Mouse (Mus musculus) intestine, embryonic 14.5 days (tissue): ENCODE data around the gene Lst1. TPM values are rescaled to one million over a fixed set of nuclear protein-coding genes. Genes with fewer than 3 reads are reported as not detected.

Experiments
- ATAC-seq: fragments of 200-750 bp; cut with Nextera tagmentation; replicated peaks from 2 replicates; pipeline ENCODE4 v1.8.0; 2017; ENCODE audit warnings: low read depth, moderate number of reproducible peaks, moderate TSS enrichment, moderate library complexity; ENCODE audit not compliant: low FRiP score, low TSS enrichment
- DNase-seq: peaks from one replicate; pipeline ENCODE4 v3.0.0-alpha.2; 2018; ENCODE audit warnings: low spot score
- H3K27ac ChIP-seq: fragments of 300-500 bp; sonication (generic); 2 replicates; pipeline ENCODE4 v1.5.1; 2014; ENCODE audit warnings: low read depth, mild to moderate bottlenecking, control low read depth
- H3K27me3 ChIP-seq: fragments of 300-500 bp; sonication (generic); replicated peaks from 2 replicates; pipeline ENCODE4 v1.6.1; 2014; ENCODE audit warnings: low read length, control low read depth; ENCODE audit not compliant: control insufficient read depth, insufficient read depth
- H3K36me3 ChIP-seq: fragments of 300-500 bp; sonication (generic); 2 replicates; pipeline ENCODE4 v1.6.1; 2014; ENCODE audit warnings: low read length, control low read depth; ENCODE audit not compliant: control insufficient read depth, insufficient read depth
- H3K4me1 ChIP-seq: fragments of 300-500 bp; sonication (generic); replicated peaks from 2 replicates; pipeline ENCODE4 v1.6.1; 2014; ENCODE audit warnings: low read length, control low read depth, mixed read lengths; ENCODE audit not compliant: control insufficient read depth, insufficient read depth
- H3K4me2 ChIP-seq: fragments of 300-500 bp; sonication (generic); 2 replicates; pipeline ENCODE4 v1.6.1; 2014; ENCODE audit warnings: low read length
- H3K4me3 ChIP-seq: fragments of 300-500 bp; sonication (generic); 2 replicates; pipeline ENCODE4 v1.5.1; 2014; ENCODE audit warnings: low read depth, low read length, control low read depth, mixed read lengths
- H3K9ac ChIP-seq: fragments of 300-500 bp; sonication (generic); 2 replicates; pipeline ENCODE4 v1.6.1; 2014; ENCODE audit warnings: mild to moderate bottlenecking, low read length
- H3K9me3 ChIP-seq: fragments of 300-500 bp; sonication (generic); 2 replicates; pipeline ENCODE4 v1.6.1; 2016; ENCODE audit warnings: low read length, control low read depth; ENCODE audit not compliant: control insufficient read depth
- WGBS: fragments of 180-500 bp; shearing (Covaris S2); extraction: QIAGEN DNeasy Blood & Tissue Kit; methylation state at CpG from one replicate; pipeline ENCODE4 v1.1.7; 2014; 5-methylcytosine and 5-hydroxymethylcytosine counted together
- polyA plus RNA-seq: library from polyadenylated mRNA; unstranded; fragments of >200 nt; fragmentation: Nextera tagmentation; extraction: Ambion mirVana; gene quantifications from 2 replicates; pipeline ENCODE4 v1.2.1, GENCODE M21; 2014

Lst1 gene
- polyA plus RNA-seq, 1 experiment from 2014 or later = 19.1 TPM

DNA sequence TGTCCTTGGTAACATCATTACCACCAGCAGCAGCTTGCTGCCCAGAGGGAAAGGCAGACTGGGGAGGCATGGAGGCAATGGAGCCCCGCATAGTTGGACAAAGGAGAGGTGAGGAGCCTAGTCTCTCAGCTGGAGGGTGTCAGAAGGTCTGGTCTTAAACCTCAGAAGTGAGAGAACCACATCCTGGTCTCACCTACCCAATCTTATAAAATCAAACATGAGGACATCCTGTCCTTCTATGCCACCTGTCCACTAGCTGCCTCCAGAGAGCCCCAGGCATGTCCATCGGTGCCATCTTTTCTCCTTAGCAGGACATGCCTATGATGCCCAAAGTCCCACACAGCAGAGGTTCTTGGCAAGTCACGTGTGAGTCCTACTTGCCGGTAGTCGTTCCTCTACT lies 8.1 kb downstream of the Lst1 start:
- H3K27ac ChIP-seq = no peak overlapping the region
- H3K4me1 ChIP-seq = no peaks in the 10 kb centered on the region
- no peak overlapping the region for H3K9ac ChIP-seq
- DNase-seq (no peak), ATAC-seq (no peak)
- no peaks in the 10 kb centered on the region for H3K9me3 ChIP-seq
- H3K4me2 ChIP-seq = no peak overlapping the region
- no peaks in the 10 kb centered on the region for H3K36me3 ChIP-seq
- no peaks in the 10 kb centered on the region for H3K27me3 ChIP-seq
- no peak overlapping the region for H3K4me3 ChIP-seq
- WGBS = 92% methylated on average over 5 of the region's 5 CpGs

DNA sequence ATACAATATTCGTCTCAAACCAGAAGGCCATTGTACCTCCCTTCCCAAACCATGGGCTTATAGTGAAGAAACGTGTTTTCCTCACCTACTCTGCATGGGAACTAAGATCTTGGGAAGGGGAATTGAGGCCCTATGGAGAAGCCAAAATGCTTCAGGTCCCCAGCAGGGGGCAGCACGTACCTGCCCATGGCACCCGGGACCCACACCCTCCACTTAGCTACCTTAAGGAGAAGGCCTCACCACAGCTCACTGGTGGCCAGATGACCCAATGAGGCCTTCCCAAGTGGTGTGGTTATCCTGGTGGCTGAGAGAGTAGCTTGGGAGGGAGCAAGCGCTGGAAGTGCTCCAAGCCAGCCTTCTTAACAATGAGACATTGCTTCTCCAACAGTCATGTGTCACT lies 9.7 kb downstream of the Lst1 start:
- Histone ChIP-seq H3K27me3 (no peaks in the 10 kb centered on the region), H3K4me1 (no peaks in the 10 kb centered on the region), H3K36me3 (no peaks in the 10 kb centered on the region), H3K4me2 (no peak overlapping the region), H3K9me3 (no peaks in the 10 kb centered on the region), H3K27ac (no peak overlapping the region), H3K9ac (no peak overlapping the region), H3K4me3 (no peak overlapping the region)
- peak; percentile 88 for DNase-seq
- ATAC-seq = peak; percentile 75
- 13% methylated on average over 5 of the region's 5 CpGs for WGBS

DNA sequence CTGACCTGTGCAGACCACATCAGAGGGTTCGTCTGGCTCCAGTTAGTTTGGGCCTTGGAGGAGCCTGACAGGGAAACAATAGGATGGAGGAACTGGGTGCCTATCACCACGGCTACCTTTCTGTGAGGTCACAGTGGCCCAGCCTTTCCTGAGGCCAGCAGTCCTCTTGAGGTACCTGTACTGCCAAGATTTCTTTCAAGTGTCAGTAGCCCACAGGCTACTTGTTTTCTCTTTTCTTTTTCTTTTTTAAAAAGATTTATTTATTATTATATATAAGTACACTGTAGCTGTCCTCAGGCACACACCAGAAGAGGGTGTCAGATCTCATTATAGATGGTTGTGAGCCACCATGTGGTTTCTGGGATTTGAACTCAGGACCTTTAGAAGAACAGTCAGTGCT lies 12.3 kb downstream of the Lst1 start, which contains the start of gene Aif1:
Aif1 (minus strand) TSS at position 101 of the 400 bp plus-strand sequence.
- Histone ChIP-seq H3K4me3 (no peak within 1 kb of the TSS), H3K9ac (no peak within 1 kb of the TSS), H3K27ac (no peak within 1 kb of the TSS), H3K4me2 (no peak within 1 kb of the TSS), H3K4me1 (no peaks in the 10 kb centered on the region), H3K9me3 (no peaks in the 10 kb centered on the region), H3K27me3 (no peaks in the 10 kb centered on the region), H3K36me3 (no peaks in the 10 kb centered on the region)
- ATAC-seq (no peak), DNase-seq (no peak)
- WGBS = 57% methylated on average over 2 of the region's 2 CpGs

DNA sequence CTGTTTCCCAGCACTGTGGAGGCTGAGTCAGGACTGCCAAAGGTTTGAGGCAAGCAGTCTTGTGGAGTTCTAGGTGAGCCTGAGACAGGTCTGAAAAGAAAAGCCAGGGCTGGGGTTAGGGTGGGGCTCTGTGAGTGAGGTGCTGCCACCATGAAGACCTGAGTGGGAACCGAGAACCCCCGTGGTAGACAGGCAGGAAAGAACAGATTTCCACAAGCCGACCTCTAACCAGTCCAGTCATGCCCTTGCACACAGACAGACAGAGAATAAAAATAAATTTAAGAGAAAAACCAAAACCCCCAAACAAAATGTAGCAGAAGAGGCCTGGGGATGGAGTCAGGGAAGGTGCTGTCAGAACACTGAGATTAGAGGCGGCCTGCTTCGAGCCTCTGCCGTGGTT lies 12.9 kb downstream of the Lst1 start:
- Histone ChIP-seq H3K4me1 (no peaks in the 10 kb centered on the region), H3K9me3 (no peaks in the 10 kb centered on the region), H3K9ac (no peak overlapping the region), H3K27me3 (no peaks in the 10 kb centered on the region), H3K27ac (no peak overlapping the region), H3K4me3 (no peak overlapping the region), H3K36me3 (no peaks in the 10 kb centered on the region), H3K4me2 (no peak overlapping the region)
- 89% methylated on average over 6 of the region's 6 CpGs for WGBS
- no peak for DNase-seq
- no peak for ATAC-seq

DNA sequence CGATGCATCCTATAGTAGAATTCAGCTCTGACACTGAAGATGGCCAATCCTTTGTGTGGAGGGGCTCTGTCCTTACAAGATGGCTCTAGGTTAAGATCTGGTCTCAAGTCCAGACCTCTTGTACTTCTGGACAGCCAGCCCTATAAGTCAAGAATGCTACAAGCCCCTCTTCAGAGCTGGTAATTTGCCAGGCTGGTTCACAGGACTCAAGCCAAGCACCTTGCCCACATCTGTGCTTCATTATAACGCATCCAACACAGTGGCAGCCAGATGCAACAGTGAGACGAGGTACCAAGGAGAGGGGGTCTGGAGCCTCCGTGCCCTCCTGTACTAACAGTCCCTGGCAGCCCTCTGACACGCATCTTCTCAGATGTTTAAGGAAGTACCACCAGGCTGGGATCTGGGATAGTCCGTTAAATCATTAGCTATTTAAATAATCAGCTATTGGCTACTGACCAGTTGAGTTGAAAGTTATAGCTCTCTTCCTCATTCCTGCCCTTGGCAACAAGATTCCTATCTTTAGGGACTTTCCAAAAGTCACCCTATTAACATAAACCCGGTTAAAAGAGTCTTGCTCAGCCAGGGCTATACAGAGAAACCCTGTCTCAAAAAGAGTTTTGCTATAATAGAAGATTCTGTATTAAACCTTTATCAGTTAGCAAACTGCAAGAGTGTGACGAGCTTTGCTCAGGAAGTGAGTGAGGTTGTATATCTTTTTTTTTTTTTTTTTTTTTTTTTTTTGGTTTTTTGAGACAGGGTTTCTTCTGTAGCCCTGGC lies 13.8 kb downstream of the Lst1 start:
- 62% methylated on average over 8 of the region's 8 CpGs for WGBS
- Histone ChIP-seq H3K27ac (no peak overlapping the region), H3K36me3 (no peaks in the 10 kb centered on the region), H3K4me3 (no peak overlapping the region), H3K4me2 (no peak overlapping the region), H3K27me3 (no peaks in the 10 kb centered on the region), H3K9ac (no peak overlapping the region), H3K9me3 (no peaks in the 10 kb centered on the region), H3K4me1 (no peaks in the 10 kb centered on the region)
- DNase-seq = no peak
- no peak for ATAC-seq

DNA sequence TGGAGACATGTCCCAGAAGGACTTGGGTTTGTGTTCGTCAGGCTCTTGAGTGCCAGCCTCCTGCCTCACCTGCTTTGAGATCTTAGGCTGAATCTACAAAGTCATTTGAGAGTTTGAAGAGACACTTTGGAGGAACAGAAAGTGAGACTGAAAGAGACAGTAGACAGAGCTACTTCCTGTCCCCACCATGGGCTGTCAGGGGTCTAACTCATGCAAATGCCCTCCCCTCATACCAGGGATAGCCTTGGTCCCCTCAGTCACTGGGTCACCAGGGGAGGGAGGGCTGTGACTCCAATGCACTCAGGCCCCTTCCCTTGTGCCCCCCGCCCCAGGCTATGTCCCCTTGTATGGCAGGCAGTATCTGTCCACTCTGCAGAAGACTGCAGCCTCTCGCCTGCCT lies 14.9 kb downstream of the Lst1 start:
- Histone ChIP-seq H3K27ac (no peak overlapping the region), H3K9ac (no peak overlapping the region)

DNA sequence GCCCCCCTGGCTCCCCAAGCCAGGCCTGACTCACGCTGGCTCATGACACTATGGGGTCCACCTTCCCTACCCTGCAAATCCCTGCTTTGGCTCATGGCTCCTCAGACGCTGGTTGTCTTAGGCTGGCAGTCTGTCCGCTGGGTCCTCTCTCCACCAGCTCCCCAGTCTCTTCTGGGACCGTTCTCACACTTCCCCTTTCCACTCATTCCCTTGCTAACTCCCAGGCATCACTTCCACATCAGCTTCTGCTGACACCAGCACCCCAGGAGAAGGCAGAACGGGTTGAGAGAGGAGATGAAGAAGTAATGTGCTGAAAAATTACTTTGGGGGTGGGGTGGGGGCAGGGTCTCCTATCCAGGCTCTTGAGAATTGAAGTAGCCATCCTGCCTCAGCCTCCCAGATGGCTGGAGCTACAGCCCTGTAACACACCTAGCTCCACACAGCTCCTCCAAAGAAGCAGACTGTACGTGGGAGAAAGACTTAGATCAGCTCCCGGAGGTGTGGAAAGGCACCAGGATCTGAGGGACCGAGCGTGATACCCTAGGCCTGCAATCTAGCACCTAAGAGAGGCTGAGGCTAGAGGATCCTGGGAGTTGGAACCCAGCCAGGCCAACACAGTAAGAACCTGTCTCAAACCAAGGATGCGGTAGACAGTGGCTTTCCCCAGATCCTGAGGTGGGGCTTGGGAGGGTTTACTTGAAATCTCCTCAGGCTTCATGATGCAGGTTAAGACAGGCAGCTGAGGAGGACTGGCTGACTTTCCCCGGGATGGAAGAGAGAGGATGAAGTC lies 15.6 kb downstream of the Lst1 start:
- Histone ChIP-seq H3K4me1 (no peaks in the 10 kb centered on the region), H3K9ac (no peak overlapping the region), H3K9me3 (no peaks in the 10 kb centered on the region), H3K27me3 (no peaks in the 10 kb centered on the region), H3K4me2 (no peak overlapping the region), H3K36me3 (no peaks in the 10 kb centered on the region), H3K4me3 (no peak overlapping the region), H3K27ac (no peak overlapping the region)
- ATAC-seq (no peak), DNase-seq (no peak)
- WGBS = 71% methylated on average over 11 of the region's 11 CpGs

More for the DNA sequence above, 14.9 kb downstream of the Lst1 start:
- H3K9me3 ChIP-seq = no peaks in the 10 kb centered on the region
- ATAC-seq (no peak), DNase-seq (no peak)
- no peak overlapping the region for H3K4me2 ChIP-seq
- H3K36me3 ChIP-seq = no peaks in the 10 kb centered on the region
- H3K4me3 ChIP-seq = no peak overlapping the region
- no peaks in the 10 kb centered on the region for H3K4me1 ChIP-seq
- H3K27me3 ChIP-seq = no peaks in the 10 kb centered on the region
- 61% methylated on average over 3 of the region's 3 CpGs for WGBS

DNA sequence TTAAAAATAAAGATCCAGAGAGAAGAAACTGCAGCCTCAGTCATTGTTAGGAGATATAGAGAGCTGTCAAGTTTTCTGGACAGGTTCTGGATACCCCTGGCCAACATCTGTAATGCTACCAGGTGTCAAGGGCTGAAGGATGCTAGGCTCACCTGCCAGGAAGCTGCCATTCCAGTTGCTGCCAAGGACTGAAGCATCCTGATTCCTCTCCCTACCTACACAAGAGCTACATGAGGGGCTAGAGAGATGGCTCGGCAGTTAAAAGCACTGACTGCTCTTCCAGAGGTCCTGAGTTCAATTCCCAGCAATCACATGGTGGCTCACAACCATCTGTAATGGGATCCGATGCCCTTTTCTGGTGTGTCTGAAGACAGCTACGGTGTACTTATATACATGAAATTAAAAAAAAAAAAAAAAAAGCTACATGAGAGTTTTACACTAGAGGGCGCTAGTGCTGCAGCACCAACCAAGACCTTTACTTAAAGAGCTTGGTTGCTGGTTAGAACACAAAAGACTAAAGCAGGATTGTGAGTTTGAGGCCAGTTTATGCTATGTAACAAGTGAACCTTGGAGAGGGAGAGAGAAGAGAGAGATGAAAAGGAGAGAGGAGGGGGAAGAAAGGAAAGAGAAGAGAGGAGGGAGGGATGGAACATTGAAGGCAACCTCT lies 19.6 kb downstream of the Lst1 start:
- Histone ChIP-seq H3K27ac (no peak overlapping the region), H3K9ac (no peak overlapping the region), H3K36me3 (no peaks in the 10 kb centered on the region), H3K4me3 (no peak overlapping the region), H3K9me3 (no peaks in the 10 kb centered on the region), H3K4me2 (no peak overlapping the region), H3K27me3 (no peaks in the 10 kb centered on the region), H3K4me1 (peaks cover 9% of the 10 kb centered on the region; the same call in 1 of the 2 replicates)
- DNase-seq (no peak), ATAC-seq (no peak)
- 21% methylated on average over 4 of the region's 4 CpGs for WGBS
